Mouse (Mus musculus) heart, embryonic 10.5 days (tissue): ENCODE data around the gene Ift46. TPM values are rescaled to one million over a fixed set of nuclear protein-coding genes. Genes with fewer than 3 reads are reported as not detected.
"Not testable (repeated sequence)": the region's sequence is repeated elsewhere in the genome, so short reads cannot be mapped to it uniquely, and the experiment has no call there.

ENCODE experiments used
- DNase-seq: peaks from one replicate; pipeline ENCODE4 v3.0.0-alpha.2; 2017; ENCODE audit warnings: low spot score
- H3K27ac ChIP-seq: fragments of 300-500 bp; sonication (generic); 2 replicates; pipeline ENCODE4 v1.5.1; 2016; ENCODE audit warnings: mild to moderate bottlenecking
- H3K27me3 ChIP-seq: fragments of 300-500 bp; sonication (generic); 2 replicates; pipeline ENCODE4 v1.6.1; 2016; ENCODE audit warnings: mild to moderate bottlenecking; ENCODE audit not compliant: poor library complexity, insufficient read depth, severe bottlenecking
- H3K36me3 ChIP-seq: fragments of 300-500 bp; sonication (generic); 2 replicates; pipeline ENCODE4 v1.6.1; 2016; ENCODE audit warnings: mild to moderate bottlenecking, moderate library complexity
- H3K4me1 ChIP-seq: fragments of 300-500 bp; sonication (generic); 2 replicates; pipeline ENCODE4 v1.6.1; 2016; ENCODE audit warnings: mild to moderate bottlenecking
- H3K4me3 ChIP-seq: fragments of 300-500 bp; sonication (generic); 2 replicates; pipeline ENCODE4 v1.5.1; 2016; ENCODE audit warnings: mild to moderate bottlenecking, moderate library complexity
- H3K9me3 ChIP-seq: fragments of 300-500 bp; sonication (generic); 2 replicates; pipeline ENCODE4 v1.6.1; 2016; ENCODE audit warnings: mild to moderate bottlenecking, moderate library complexity
- WGBS: fragments of 180-500 bp; shearing (Covaris S2); methylation state at CpG from one replicate; pipeline ENCODE4 v1.1.7; 2016; 5-methylcytosine and 5-hydroxymethylcytosine counted together
- polyA plus RNA-seq: library from polyadenylated mRNA; unstranded; fragments of >200 nt; fragmentation: Nextera tagmentation; extraction: Ambion mirVana; gene quantifications from 2 replicates; pipeline ENCODE4 v1.2.1, GENCODE M21; 2016

The Ift46 gene
- polyA plus RNA-seq, 1 experiment from 2014 or later = 84.8 TPM

- Histone ChIP-seq H3K4me1 (no peaks in the 10 kb centered on the region), H3K9me3 (no peaks in the 10 kb centered on the region), H3K4me3 (no peak overlapping the region), H3K36me3 (peaks cover 97% of the 10 kb centered on the region), H3K27ac (no peak overlapping the region), H3K27me3 (no peaks in the 10 kb centered on the region)
- DNase-seq = no peak
- 85% methylated on average over 3 of the region's 3 CpGs for WGBS
These were observed 21.0 kb upstream of the Ift46 start for GRCm38 (mm10) chr9:44746666-44747065.

GRCm38 (mm10) chr9:44747341-44747740 lies 20.4 kb upstream of the Ift46 start:
- no peak overlapping the region for H3K27ac ChIP-seq
- no peak overlapping the region for H3K4me3 ChIP-seq
- no peaks in the 10 kb centered on the region for H3K27me3 ChIP-seq
- DNase-seq = no peak
- peaks cover 99% of the 10 kb centered on the region for H3K36me3 ChIP-seq
- H3K9me3 ChIP-seq = no peaks in the 10 kb centered on the region
- 95% methylated on average over 3 of the region's 3 CpGs for WGBS
- no peaks in the 10 kb centered on the region for H3K4me1 ChIP-seq

GRCm38 (mm10) chr9:44748473-44748872 lies 19.2 kb upstream of the Ift46 start:
- H3K9me3 ChIP-seq = no peaks in the 10 kb centered on the region
- no peaks in the 10 kb centered on the region for H3K4me1 ChIP-seq
- no peak overlapping the region for H3K4me3 ChIP-seq
- H3K27ac ChIP-seq = no peak overlapping the region
- peaks cover 99% of the 10 kb centered on the region for H3K36me3 ChIP-seq
- no peaks in the 10 kb centered on the region for H3K27me3 ChIP-seq
- WGBS = 94% methylated on average over 7 of the region's 7 CpGs
- DNase-seq = no peak

- no peaks in the 10 kb centered on the region for H3K9me3 ChIP-seq
- H3K36me3 ChIP-seq = peaks cover 40% of the 10 kb centered on the region
- no peak for DNase-seq
- H3K4me3 ChIP-seq = no peak overlapping the region
- peaks cover 25% of the 10 kb centered on the region for H3K4me1 ChIP-seq
- H3K27ac ChIP-seq = no peak overlapping the region
- H3K27me3 ChIP-seq = no peaks in the 10 kb centered on the region
- WGBS = 60% methylated on average over 2 of the region's 2 CpGs
These were observed 6.8 kb upstream of the Ift46 start for GRCm38 (mm10) chr9:44760873-44761272.

- H3K27me3 ChIP-seq, DNase-seq, H3K9me3 ChIP-seq, H3K27ac ChIP-seq, H3K36me3 ChIP-seq: not testable (repeated sequence)
- Histone ChIP-seq H3K4me1 (peaks cover 20% of the 10 kb centered on the region), H3K4me3 (peak overlapping the region; percentile 100)
- 42% methylated on average over 7 of the region's 9 CpGs for WGBS
These were observed 304 bp downstream of the Ift46 start for GRCm38 (mm10) chr9:44768029-44768394.

GRCm38 (mm10) chr9:44771376-44771775 lies 3.7 kb downstream of the Ift46 start:
- H3K27me3 ChIP-seq = no peaks in the 10 kb centered on the region
- no peak for DNase-seq
- H3K4me1 ChIP-seq = peaks cover 6% of the 10 kb centered on the region; the same call in 1 of the 2 replicates
- H3K4me3 ChIP-seq = no peak overlapping the region
- H3K9me3 ChIP-seq = no peaks in the 10 kb centered on the region
- no peak overlapping the region for H3K27ac ChIP-seq
- H3K36me3 ChIP-seq = peaks cover 13% of the 10 kb centered on the region
- 93% methylated on average over 5 of the region's 5 CpGs for WGBS

- DNase-seq = no peak
- 15% methylated on average over 5 of the region's 5 CpGs for WGBS
- Histone ChIP-seq H3K4me3 (peak overlapping the region; percentile 76; the same call in 1 of the 2 replicates), H3K36me3 (peaks cover 13% of the 10 kb centered on the region), H3K27me3 (no peaks in the 10 kb centered on the region), H3K9me3 (no peaks in the 10 kb centered on the region), H3K4me1 (peaks cover 3% of the 10 kb centered on the region; the same call in 1 of the 2 replicates), H3K27ac (peak overlapping the region; percentile 49; the same call in 1 of the 2 replicates)
These were observed 4.7 kb downstream of the Ift46 start for GRCm38 (mm10) chr9:44772392-44772749.

GRCm38 (mm10) chr9:44772750-44773651 lies 5.3 kb downstream of the Ift46 start:
- Histone ChIP-seq H3K4me1 (peaks cover 3% of the 10 kb centered on the region; the same call in 1 of the 2 replicates), H3K9me3 (no peaks in the 10 kb centered on the region), H3K27ac (peak overlapping the region; percentile 89), H3K36me3 (peaks cover 13% of the 10 kb centered on the region), H3K4me3 (peak overlapping the region; percentile 76), H3K27me3 (no peaks in the 10 kb centered on the region)
- WGBS = under 1% methylated on average over 41 of the region's 41 CpGs
- peak; percentile 96 for DNase-seq

- 72% methylated on average over 9 of the region's 9 CpGs for WGBS
- no peak overlapping the region for H3K27ac ChIP-seq
- H3K36me3 ChIP-seq = peaks cover 46% of the 10 kb centered on the region
- no peak for DNase-seq
- H3K4me3 ChIP-seq = no peak overlapping the region
- no peaks in the 10 kb centered on the region for H3K9me3 ChIP-seq
- peaks cover 20% of the 10 kb centered on the region for H3K27me3 ChIP-seq
- H3K4me1 ChIP-seq = no peaks in the 10 kb centered on the region
These were observed 25.1 kb downstream of the Ift46 start for GRCm38 (mm10) chr9:44792842-44793241.

GRCm38 (mm10) chr9:44798298-44798697 lies 30.6 kb downstream of the Ift46 start:
- Histone ChIP-seq H3K4me3 (peak overlapping the region; percentile 77; the same call in 1 of the 2 replicates), H3K9me3 (no peaks in the 10 kb centered on the region), H3K27me3 (peaks cover 49% of the 10 kb centered on the region), H3K27ac (no peak overlapping the region), H3K36me3 (no peaks in the 10 kb centered on the region), H3K4me1 (peaks cover 23% of the 10 kb centered on the region)
- 28% methylated on average over 7 of the region's 7 CpGs for WGBS
- no peak for DNase-seq

- WGBS = under 1% methylated on average over 75 of the region's 75 CpGs
- Histone ChIP-seq H3K4me3 (peak within 1 kb of the TSS; percentile 77), H3K4me1 (peaks cover 23% of the 10 kb centered on the region), H3K27ac (peak within 1 kb of the TSS; percentile 91), H3K27me3 (peaks cover 49% of the 10 kb centered on the region), H3K36me3 (no peaks in the 10 kb centered on the region), H3K9me3 (no peaks in the 10 kb centered on the region)
- DNase-seq = peak; percentile 94
These were observed 31.6 kb downstream of the Ift46 start, which contains the start of gene Tmem25 for GRCm38 (mm10) chr9:44799102-44799957. Tmem25 (minus strand) TSS chr9:44799307.

- peaks cover 49% of the 10 kb centered on the region for H3K27me3 ChIP-seq
- 45% methylated on average over 9 of the region's 9 CpGs for WGBS
These were observed 32.2 kb downstream of the Ift46 start for GRCm38 (mm10) chr9:44799958-44800324.

GRCm38 (mm10) chr9:44801669-44802068 lies 34.0 kb downstream of the Ift46 start:
- Histone ChIP-seq H3K4me1 (peaks cover 23% of the 10 kb centered on the region), H3K27me3 (peaks cover 40% of the 10 kb centered on the region), H3K27ac (no peak overlapping the region)

More at GRCm38 (mm10) chr9:44799958-44800324, 32.2 kb downstream of the Ift46 start:
- peak overlapping the region; percentile 77 for H3K4me3 ChIP-seq
- DNase-seq = no peak
- H3K36me3 ChIP-seq = peaks cover 5% of the 10 kb centered on the region
- H3K27ac ChIP-seq = peak overlapping the region; percentile 91; the same call in 1 of the 2 replicates
- peaks cover 23% of the 10 kb centered on the region for H3K4me1 ChIP-seq
- no peaks in the 10 kb centered on the region for H3K9me3 ChIP-seq

More at GRCm38 (mm10) chr9:44801669-44802068, 34.0 kb downstream of the Ift46 start:
- no peak for DNase-seq
- H3K4me3 ChIP-seq = no peak overlapping the region
- peaks cover 20% of the 10 kb centered on the region for H3K36me3 ChIP-seq
- 81% methylated on average over 6 of the region's 6 CpGs for WGBS
- no peaks in the 10 kb centered on the region for H3K9me3 ChIP-seq
